Mouse (Mus musculus) spleen, adult 2 months (tissue): ENCODE measurements around the gene Klrb1a.

Source experiments
- CTCF ChIP-seq: fragments of 200-500 bp; IDR thresholded peaks from 2 replicates; pipeline ENCODE4 v1.5.1; 2011; ENCODE audit warnings: mild to moderate bottlenecking, inconsistent platforms; ENCODE audit not compliant: insufficient read depth, insufficient read length, insufficient replicate concordance; ENCODE audit errors: extremely low read depth
- POLR2A ChIP-seq: fragments of 200-500 bp; IDR thresholded peaks from 2 replicates; pipeline ENCODE4 v1.6.1; 2011; ENCODE audit warnings: low read depth, low read length, inconsistent platforms

DNA sequence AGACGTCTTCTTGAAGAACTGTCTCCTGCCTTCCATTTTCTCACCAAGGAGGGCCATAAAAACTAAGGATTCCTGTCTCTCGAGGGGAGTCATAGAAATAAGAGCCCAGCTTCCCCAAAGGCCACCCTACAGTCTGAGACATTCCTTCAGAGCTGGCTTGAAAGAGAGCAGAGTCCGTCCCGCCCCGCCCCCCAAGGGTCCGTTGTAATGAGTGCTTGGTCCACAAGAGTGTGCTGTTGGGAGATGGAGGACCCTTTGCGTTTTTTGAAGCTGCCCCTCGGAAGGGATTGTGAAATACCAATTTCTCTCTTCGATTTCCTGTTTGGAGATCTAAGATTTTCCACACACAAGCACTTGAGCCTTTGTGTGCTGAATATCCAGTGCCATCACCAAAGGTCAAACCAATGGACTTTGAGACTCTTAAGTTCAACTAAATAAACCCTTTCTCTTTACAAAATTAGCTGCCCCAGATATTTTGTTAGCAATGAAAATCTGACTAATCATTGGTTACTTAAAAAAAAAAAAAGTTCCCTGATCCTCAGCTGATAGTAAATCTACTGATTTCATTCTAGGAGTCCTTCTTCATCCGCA is 39.2 kb downstream of the Klrb1a start:
- TF ChIP-seq CTCF (no peak), POLR2A (no peak)
